Mouse (Mus musculus) bone marrow, adult 2 months (tissue): ENCODE results near the gene Tspan31.

ENCODE experiments used
- CTCF ChIP-seq: fragments of 200-500 bp; IDR thresholded peaks from 2 replicates; pipeline ENCODE4 v1.5.1; 2011; ENCODE audit warnings: low read length, control low read depth; ENCODE audit not compliant: control insufficient read depth, insufficient read depth
- POLR2A ChIP-seq: fragments of 200-500 bp; IDR thresholded peaks from 2 replicates; pipeline ENCODE4 v1.6.1; 2011; ENCODE audit warnings: low read depth, mild to moderate bottlenecking, control low read depth, low read length, borderline replicate concordance; ENCODE audit not compliant: control insufficient read depth

DNA sequence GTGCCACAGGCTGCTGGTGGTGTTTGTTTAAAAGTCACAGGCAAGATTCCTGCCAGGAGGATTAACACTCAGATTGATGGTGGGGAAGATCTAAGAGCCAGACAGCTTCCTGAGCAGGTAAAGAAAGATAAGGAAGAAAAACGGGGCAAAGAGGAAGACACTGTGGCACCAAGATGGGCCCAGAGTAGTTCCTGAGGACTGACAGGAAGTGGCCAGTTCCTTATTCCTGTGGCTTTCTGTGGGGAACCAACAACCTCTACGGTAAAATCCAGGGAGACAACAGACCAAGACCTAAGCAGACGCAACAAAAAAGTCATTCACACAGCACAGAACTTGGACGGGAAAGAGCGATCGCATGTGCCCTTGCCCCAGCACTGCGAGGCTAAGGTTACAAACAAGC lies 33.6 kb upstream of the Tspan31 start:
- TF ChIP-seq CTCF (no peak), POLR2A (no peak)
